Mouse (Mus musculus) spleen, adult 2 months (tissue): ENCODE results near the gene Ilk. TPM values are rescaled to one million over a fixed set of nuclear protein-coding genes. Genes with fewer than 3 reads are reported as not detected.
"Not testable (repeated sequence)": the region's sequence is repeated elsewhere in the genome, so short reads cannot be mapped to it uniquely, and the experiment has no call there.

ENCODE experiments used
- DNase-seq, 2 experiments: peaks; one replicate each; pipeline versions ENCODE4 v3.0.0 to v3.0.0-alpha.2; 2012 to 2021; ENCODE audit warnings: low spot score in 2 of 2, low read depth in 1 of 2
- H3K27ac ChIP-seq: fragments of 200-500 bp; 2 replicates; pipeline ENCODE4 v1.5.1; 2012; ENCODE audit warnings: low read length, inconsistent platforms; ENCODE audit not compliant: insufficient read depth
- H3K27me3 ChIP-seq: fragments of 200-500 bp; 2 replicates; pipeline ENCODE4 v1.6.1; 2012; ENCODE audit warnings: mild to moderate bottlenecking, moderate library complexity, low read length, inconsistent platforms; ENCODE audit not compliant: control insufficient read depth, insufficient read depth
- H3K36me3 ChIP-seq: fragments of 200-500 bp; 2 replicates; pipeline ENCODE4 v1.6.1; 2012; ENCODE audit warnings: mild to moderate bottlenecking, low read length, inconsistent platforms; ENCODE audit not compliant: control insufficient read depth, insufficient read depth
- H3K4me1 ChIP-seq: fragments of 200-500 bp; 2 replicates; pipeline ENCODE4 v1.6.1; 2011; ENCODE audit warnings: inconsistent platforms; ENCODE audit not compliant: control insufficient read depth, insufficient read depth, insufficient read length
- H3K4me3 ChIP-seq: fragments of 200-500 bp; 2 replicates; pipeline ENCODE4 v1.5.1; 2011; ENCODE audit warnings: mild to moderate bottlenecking, inconsistent platforms; ENCODE audit not compliant: insufficient read depth, insufficient read length; ENCODE audit errors: extremely low read depth
- CTCF ChIP-seq: fragments of 200-500 bp; IDR thresholded peaks from 2 replicates; pipeline ENCODE4 v1.5.1; 2011; ENCODE audit warnings: mild to moderate bottlenecking, inconsistent platforms; ENCODE audit not compliant: insufficient read depth, insufficient read length, insufficient replicate concordance; ENCODE audit errors: extremely low read depth
- POLR2A ChIP-seq: fragments of 200-500 bp; IDR thresholded peaks from 2 replicates; pipeline ENCODE4 v1.6.1; 2011; ENCODE audit warnings: low read depth, low read length, inconsistent platforms
- WGBS: fragments of 180-500 bp; shearing (Covaris S2); methylation state at CpG from one replicate; pipeline ENCODE4 v1.1.7; 2018; 5-methylcytosine and 5-hydroxymethylcytosine counted together
- polyA plus RNA-seq: library from polyadenylated mRNA; depleted of rRNA; stranded (reverse); fragments of >200 nt; gene quantifications from 2 replicates; pipeline ENCODE4 v1.2.3, GENCODE M21; 2012

Gene Ilk
- polyA plus RNA-seq, 1 experiment: 89.5 TPM

DNA sequence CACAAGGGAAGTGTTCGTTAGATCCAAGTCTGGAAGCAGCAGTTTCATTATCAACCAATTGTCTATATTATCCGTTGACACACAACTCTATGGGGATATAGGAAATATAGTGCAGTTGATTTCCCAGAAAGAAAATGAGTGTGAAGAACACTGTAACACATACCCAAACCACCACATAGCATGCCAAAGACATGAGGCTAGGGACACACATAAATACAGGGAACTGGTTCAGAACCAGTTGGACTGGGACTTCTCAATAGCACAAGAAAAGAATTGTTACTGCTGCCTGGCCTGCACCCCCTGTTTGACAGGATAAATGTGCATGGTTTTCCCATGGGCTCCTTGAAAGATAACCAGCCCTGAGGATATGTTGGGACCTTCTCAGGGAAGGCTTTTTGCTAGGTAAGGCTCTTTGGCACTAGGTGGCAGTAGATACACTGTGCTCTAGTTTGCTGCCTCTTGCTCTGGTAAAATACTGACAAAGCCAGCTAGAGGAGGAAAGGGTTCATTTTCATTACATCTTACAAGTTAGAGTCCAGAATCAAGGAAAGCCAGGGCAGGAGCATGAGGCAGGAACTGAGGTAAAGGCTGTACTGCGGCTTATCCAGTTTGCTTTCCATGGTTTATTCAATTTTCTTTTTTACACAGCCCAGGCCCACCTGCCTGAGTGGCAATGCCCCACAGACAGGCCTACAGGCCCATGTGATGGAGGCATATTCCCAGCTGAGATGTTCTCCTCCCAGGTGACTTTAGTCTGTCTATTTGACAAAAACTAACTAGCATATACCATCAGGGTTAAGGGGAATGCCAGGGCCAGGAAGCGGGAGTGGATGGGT, 10.0 kb upstream of the Ilk start:
- peak; percentile 59; the same call in 1 of the 2 replicates for TF ChIP-seq CTCF
- no peak for TF ChIP-seq POLR2A
- peak; percentile 33 to 43 for DNase-seq
- H3K4me3 ChIP-seq: no peak overlapping the region
- no peak overlapping the region for H3K27ac ChIP-seq
- no peaks in the 10 kb centered on the region for H3K27me3 ChIP-seq
- no peaks in the 10 kb centered on the region for H3K4me1 ChIP-seq
- WGBS: 84% methylated on average over 4 of the region's 4 CpGs
- H3K36me3 ChIP-seq: peaks cover 4% of the 10 kb centered on the region

DNA sequence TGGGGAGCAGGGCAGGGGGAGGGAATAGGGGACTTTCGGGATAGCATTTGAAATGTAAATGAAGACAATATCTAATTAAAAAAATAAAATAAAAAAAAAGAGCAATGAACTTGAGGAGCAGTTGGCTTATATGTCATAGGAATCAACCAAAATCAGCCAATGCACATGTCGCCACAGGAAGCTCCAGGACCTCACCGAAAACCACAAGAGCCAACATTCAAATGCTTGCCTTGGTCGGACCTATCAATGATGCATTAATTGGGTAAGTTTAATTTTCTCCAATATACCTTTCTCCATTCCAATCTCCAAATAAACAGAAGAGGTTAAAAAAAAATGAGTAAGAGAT, 9.4 kb upstream of the Ilk start:
- WGBS: 68% methylated on average over 4 of the region's 4 CpGs
- Histone ChIP-seq H3K4me3 (no peak overlapping the region), H3K27me3 (no peaks in the 10 kb centered on the region), H3K36me3 (peaks cover 7% of the 10 kb centered on the region), H3K27ac (no peak overlapping the region), H3K4me1 (no peaks in the 10 kb centered on the region)
- DNase-seq: no peak
- TF ChIP-seq CTCF: no peak
- no peak for TF ChIP-seq POLR2A

- WGBS: 69% methylated on average over 6 of the region's 6 CpGs
- Histone ChIP-seq H3K4me1 (no peaks in the 10 kb centered on the region), H3K4me3 (no peak overlapping the region), H3K27me3 (no peaks in the 10 kb centered on the region), H3K27ac (no peak overlapping the region), H3K36me3 (peaks cover 20% of the 10 kb centered on the region)
- DNase-seq: no peak
- TF ChIP-seq POLR2A: no peak
- no peak for TF ChIP-seq CTCF
Observed at GRCm38 (mm10) chr7:105728701-105729428, 7.5 kb upstream of the Ilk start.

DNA sequence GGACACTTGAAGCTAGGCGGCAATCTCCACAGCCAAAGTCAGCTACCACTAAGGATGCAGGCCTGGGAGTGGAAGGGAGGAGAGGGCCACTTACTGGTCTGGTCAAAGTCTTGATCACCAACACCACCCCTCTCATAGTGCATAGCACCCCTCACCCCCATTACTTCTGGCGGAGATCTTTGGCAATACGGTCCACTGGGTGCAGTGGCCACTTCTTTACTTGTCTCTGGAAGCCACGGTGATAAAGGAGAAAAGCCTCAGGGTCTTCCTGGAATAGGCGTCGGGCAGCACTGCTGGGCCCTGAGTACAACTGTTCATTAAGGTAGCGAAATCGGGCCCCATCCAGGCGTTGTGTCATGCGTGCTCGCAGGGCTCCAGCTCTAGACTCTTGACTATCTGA, 2.6 kb upstream of the Ilk start:
- TF ChIP-seq POLR2A: no peak
- 93% methylated on average over 11 of the region's 11 CpGs for WGBS
- Histone ChIP-seq H3K27ac (no peak overlapping the region), H3K4me1 (peaks cover 2% of the 10 kb centered on the region; the same call in 1 of the 2 replicates), H3K27me3 (no peaks in the 10 kb centered on the region), H3K4me3 (no peak overlapping the region), H3K36me3 (peaks cover 22% of the 10 kb centered on the region)
- no peak for DNase-seq

DNA sequence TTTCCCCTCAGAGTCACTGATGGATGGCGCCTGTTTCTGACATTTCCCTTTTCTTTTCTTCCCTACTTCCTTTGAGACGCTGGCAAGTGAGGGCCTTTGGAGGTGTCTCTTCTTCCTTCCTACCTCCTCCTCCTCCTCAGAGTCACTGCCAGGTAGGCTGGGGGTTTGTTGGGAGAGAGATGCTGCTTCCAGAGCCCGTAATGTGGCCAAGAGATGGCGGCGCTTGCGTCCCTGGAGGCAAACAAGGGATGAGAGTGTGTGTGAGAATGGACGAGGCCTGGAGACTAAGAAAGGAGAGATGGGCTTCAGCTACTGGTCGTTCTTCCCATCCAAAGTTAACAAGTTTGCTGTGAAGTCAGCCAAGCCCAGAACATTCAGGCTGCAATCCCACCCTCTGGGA, 1.6 kb upstream of the Ilk start:
- H3K36me3 ChIP-seq: peaks cover 20% of the 10 kb centered on the region
- DNase-seq: no peak
- TF ChIP-seq POLR2A: no peak
- TF ChIP-seq CTCF: no peak
- no peaks in the 10 kb centered on the region for H3K27me3 ChIP-seq
- 89% methylated on average over 8 of the region's 8 CpGs for whole genome bisulfite sequencing
- no peak overlapping the region for H3K27ac ChIP-seq
- peaks cover 2% of the 10 kb centered on the region for H3K4me1 ChIP-seq
- H3K4me3 ChIP-seq: no peak overlapping the region

DNA sequence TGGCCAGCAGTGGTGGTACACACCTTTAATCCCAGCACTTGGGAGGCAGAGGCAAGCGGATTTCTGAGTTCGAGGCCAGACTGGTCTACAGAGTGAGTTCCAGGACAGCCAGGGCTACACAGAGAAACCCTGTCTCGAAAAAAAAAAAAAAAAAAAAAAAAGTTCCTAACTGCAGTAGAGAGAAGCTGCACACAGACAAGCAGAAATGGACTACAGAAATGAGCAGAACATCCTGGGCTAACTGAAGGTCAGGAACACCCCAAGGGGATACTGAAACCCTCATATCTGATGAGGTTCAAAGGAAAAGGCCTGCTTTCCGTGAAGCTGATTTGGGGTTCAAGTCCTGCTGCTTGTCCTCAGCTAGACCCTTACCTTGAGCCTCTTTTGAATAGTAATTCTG, 928 bp upstream of the Ilk start:
- H3K27ac ChIP-seq, H3K27me3 ChIP-seq, H3K4me1 ChIP-seq, DNase-seq: not testable (repeated sequence)
- 39% methylated on average over 4 of the region's 4 CpGs for WGBS
- peak overlapping the region; percentile 40; the same call in 1 of the 2 replicates for H3K4me3 ChIP-seq
- peaks cover 20% of the 10 kb centered on the region for H3K36me3 ChIP-seq
